Mouse (Mus musculus) testis, adult 2 months (tissue): ENCODE data around the gene Tmem95.
A peak's percentile ranks its signal among the peaks of the same experiment; 100 is the strongest.

Source experiments
- CTCF ChIP-seq: fragments of 200-500 bp; IDR thresholded peaks from 2 replicates; pipeline ENCODE4 v1.5.1; 2012; ENCODE audit warnings: low read depth, mild to moderate bottlenecking, inconsistent platforms, low read length, moderate library complexity; ENCODE audit not compliant: control insufficient read depth, insufficient read depth, insufficient replicate concordance
- POLR2A ChIP-seq: fragments of 200-500 bp; IDR thresholded peaks from 2 replicates; pipeline ENCODE4 v1.6.1; 2012; ENCODE audit warnings: low read depth, mild to moderate bottlenecking, inconsistent platforms, low read length, moderate library complexity; ENCODE audit not compliant: control insufficient read depth

- 0 out of 2 replicates have a peak, but pooled peaks have one; percentile 35 for TF ChIP-seq POLR2A
- no peak for TF ChIP-seq CTCF
These were observed at the start of gene Tmem95 for GRCm38 (mm10) chr11:69877878-69878277.
